20 mouse cellular contexts compared by ENCODE assay signal in the genomic region with DNA sequence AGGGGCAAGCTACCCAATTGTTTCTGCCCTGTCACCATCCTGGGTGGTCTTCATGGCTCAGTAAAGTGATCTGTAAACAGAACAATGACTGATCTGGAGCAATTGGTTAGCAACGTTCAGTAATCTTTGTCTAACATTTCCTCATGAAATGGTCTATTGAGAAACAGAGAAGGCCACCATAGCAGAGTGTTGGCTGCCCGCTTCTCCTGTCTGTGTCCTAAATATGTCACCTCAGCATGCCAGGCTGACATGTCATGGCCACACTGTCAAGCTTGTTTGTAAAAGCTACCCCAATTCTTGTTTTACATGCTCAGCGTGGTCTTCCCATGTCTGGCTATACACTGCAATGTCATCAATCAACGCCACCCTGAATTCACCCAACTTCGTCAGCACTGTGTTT.
DNase-seq lines count a peak whose midpoint lies in the region; ATAC-seq lines count a peak whose summit lies in the region.
"Had no signal": no experiment of that assay in that cellular context is flagged by ENCODE, and none has a peak within 500 bp of the region (broad histone marks: within the 10 kb centered on the region; RNA-seq: fewer than 3 reads in every experiment).

No protein-coding gene starts in this region.

- no peak for ATAC-seq in midbrain, embryonic 11.5 days (ENCODE audit: low FRiP score)
- ATAC-seq in midbrain, embryonic 13.5 days = no peak
- no peak for ATAC-seq in erythroid progenitor cell, adult 5-6 weeks (replicated peaks; ENCODE audit: low FRiP score, poor library complexity, severe bottlenecking)
- ATAC-seq: forebrain, embryonic 13.5 days; forebrain, embryonic 15.5 days; forebrain, postnatal 0 days had no signal

- 71% methylated on average over 5 of the region's 5 CpGs for WGBS in midbrain, embryonic 11.5 days
- 69% methylated on average over 5 of the region's 5 CpGs for WGBS in midbrain, embryonic 13.5 days

- no peak overlapping the region for H3K4me3 ChIP-seq in midbrain, embryonic 11.5 days (ENCODE audit: low read depth, low read length)
- no peak overlapping the region for H3K4me3 ChIP-seq in midbrain, embryonic 13.5 days (replicated peaks)
- H3K4me3 ChIP-seq: embryonic facial prominence, embryonic 13.5 days; embryonic facial prominence, embryonic 15.5 days; erythroblast, embryonic 14.5 days; forebrain, embryonic 13.5 days; forebrain, embryonic 15.5 days had no signal

- H3K4me1 ChIP-seq in midbrain, embryonic 11.5 days (ENCODE audit: control insufficient read depth, insufficient read depth, low read length) = no peaks in the 10 kb centered on the region
- no peaks in the 10 kb centered on the region for H3K4me1 ChIP-seq in midbrain, embryonic 13.5 days (replicated peaks)
- H3K4me1 ChIP-seq: embryonic facial prominence, embryonic 13.5 days; embryonic facial prominence, embryonic 15.5 days; forebrain, embryonic 13.5 days; forebrain, embryonic 15.5 days had no signal

- DNase-seq in adrenal gland, postnatal 36 days = peak; percentile 3 to 26
- DNase-seq in adrenal gland, postnatal 25 days = no peak
- peak; percentile 61 for DNase-seq in midbrain, embryonic 11.5 days (ENCODE audit: low spot score, missing footprints)
- peak; percentile 75 for DNase-seq in retina, postnatal 1 day
- DNase-seq: adrenal gland, adult 2 months; cerebellum, adult 11 months; cerebellum, adult 18-20 months; cerebellum, adult 8-10 months; cerebellum, adult 9-11 months; cerebellum, postnatal 14 days; cerebellum, postnatal 36 days; embryo, embryonic 11 days; forebrain, postnatal 0 days had no signal

- H3K9ac ChIP-seq in midbrain, embryonic 11.5 days (ENCODE audit: low read length) = no peak overlapping the region
- no peak overlapping the region for H3K9ac ChIP-seq in midbrain, embryonic 13.5 days (replicated peaks)
- H3K9ac ChIP-seq: embryonic facial prominence, embryonic 13.5 days; embryonic facial prominence, embryonic 15.5 days; forebrain, embryonic 13.5 days; forebrain, embryonic 15.5 days; forebrain, postnatal 0 days had no signal

- no peak overlapping the region for H3K4me2 ChIP-seq in midbrain, embryonic 11.5 days
- H3K4me2 ChIP-seq in midbrain, embryonic 13.5 days (replicated peaks) = no peak overlapping the region
- H3K4me2 ChIP-seq: embryonic facial prominence, embryonic 13.5 days; embryonic facial prominence, embryonic 15.5 days; forebrain, embryonic 13.5 days; forebrain, embryonic 15.5 days had no signal

- no peaks in the 10 kb centered on the region for H3K27me3 ChIP-seq in midbrain, embryonic 11.5 days (ENCODE audit: control insufficient read depth, insufficient read depth, low read length)
- no peaks in the 10 kb centered on the region for H3K27me3 ChIP-seq in midbrain, embryonic 13.5 days
- H3K27me3 ChIP-seq: embryonic facial prominence, embryonic 13.5 days; embryonic facial prominence, embryonic 15.5 days; forebrain, embryonic 13.5 days; forebrain, embryonic 15.5 days had no signal

- H3K36me3 ChIP-seq in midbrain, embryonic 11.5 days (ENCODE audit: control insufficient read depth, insufficient read depth, low read length) = no peaks in the 10 kb centered on the region
- H3K36me3 ChIP-seq in midbrain, embryonic 13.5 days = no peaks in the 10 kb centered on the region
- H3K36me3 ChIP-seq: embryonic facial prominence, embryonic 13.5 days; embryonic facial prominence, embryonic 15.5 days; forebrain, embryonic 15.5 days had no signal

- no peaks in the 10 kb centered on the region for H3K9me3 ChIP-seq in midbrain, embryonic 11.5 days (ENCODE audit: control insufficient read depth, low read length)
- no peaks in the 10 kb centered on the region for H3K9me3 ChIP-seq in midbrain, embryonic 13.5 days
- H3K9me3 ChIP-seq: embryonic facial prominence, embryonic 13.5 days; embryonic facial prominence, embryonic 15.5 days; forebrain, embryonic 13.5 days; forebrain, embryonic 15.5 days had no signal

- no peak overlapping the region for H3K27ac ChIP-seq in midbrain, embryonic 11.5 days (ENCODE audit: low read depth, low read length)
- no peak overlapping the region for H3K27ac ChIP-seq in midbrain, embryonic 13.5 days
- H3K27ac ChIP-seq: embryonic facial prominence, embryonic 13.5 days; embryonic facial prominence, embryonic 15.5 days; forebrain, embryonic 13.5 days; forebrain, embryonic 15.5 days had no signal
